In the genomic region with DNA sequence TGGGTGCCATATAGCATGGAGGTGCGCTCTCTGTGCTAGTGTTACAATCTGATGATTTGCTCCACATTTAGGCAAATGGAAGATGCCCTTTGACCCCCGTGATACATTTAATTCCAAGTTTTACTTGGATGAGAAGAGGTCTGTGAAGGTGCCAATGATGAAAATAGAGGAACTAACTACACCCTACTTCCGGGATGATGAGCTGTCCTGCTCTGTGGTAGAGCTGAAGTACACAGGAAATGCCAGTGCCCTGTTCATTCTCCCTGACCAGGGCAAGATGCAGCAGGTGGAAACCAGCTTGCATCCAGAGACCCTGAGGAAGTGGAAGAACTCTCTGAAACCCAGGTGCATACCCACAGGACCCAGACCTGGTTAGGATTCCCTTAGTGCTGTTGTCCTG, we compare ENCODE assay signal across 28 mouse cellular contexts. TPM values are rescaled to one million over a fixed set of nuclear protein-coding genes. Genes with fewer than 3 reads are reported as not detected.
"Had no signal": no experiment of that assay in that cellular context is flagged by ENCODE, and none has a peak within 500 bp of the region (broad histone marks: within the 10 kb centered on the region; RNA-seq: fewer than 3 reads in every experiment).

No protein-coding gene starts in this region.

- H3K9me3 ChIP-seq: kidney, embryonic 15.5 days; limb, embryonic 12.5 days; limb, embryonic 15.5 days had no signal

- H3K27me3 ChIP-seq: kidney, embryonic 15.5 days; limb, embryonic 12.5 days; limb, embryonic 15.5 days had no signal

- H3K36me3 ChIP-seq: kidney, embryonic 15.5 days; limb, embryonic 12.5 days; limb, embryonic 15.5 days had no signal

- H3K4me3 ChIP-seq: kidney, embryonic 15.5 days; limb, embryonic 12.5 days; limb, embryonic 15.5 days had no signal

- ATAC-seq: liver, postnatal 0 days; lung, postnatal 0 days had no signal

- DNase-seq: kidney, adult 11 months; kidney, adult 8-10 months; kidney, postnatal 10 days; kidney, postnatal 36 days; left cerebral cortex, postnatal 4 days; liver, postnatal 0 days; lung, embryonic 14.5 days; midbrain, embryonic 14.5 days; right cerebral cortex, postnatal 14 days; right cerebral cortex, postnatal 4 days; thymus, adult 2 months; thymus, postnatal 14 days; thymus, postnatal 4 days had no signal

RNA-seq across cellular contexts. Expression of gene Serpina3i, which starts 3.5 kb away (rescaled TPM):
- total RNA-seq: left cerebral cortex, postnatal 14 days; left cerebral cortex, postnatal 4 days had no signal
- polyA plus RNA-seq: lung, embryonic 14.5 days; macrophage; midbrain, embryonic 14.5 days; midbrain, postnatal 0 days; stomach, embryonic 14.5 days had no signal

RNA-seq across cellular contexts. Expression of gene Serpina3j, which starts 48.0 kb away (rescaled TPM):
- total RNA-seq: layer of hippocampus, adult 18-20 months; layer of hippocampus, postnatal 14 days; left cerebral cortex, adult 8-10 months; left cerebral cortex, postnatal 14 days; left cerebral cortex, postnatal 4 days; midbrain, postnatal 0 days had no signal
- polyA plus RNA-seq: kidney, embryonic 15.5 days; limb, embryonic 12.5 days; liver, embryonic 11.5 days; liver, embryonic 14.5 days; liver, postnatal 0 days; lung, embryonic 14.5 days; lung, postnatal 0 days; macrophage; midbrain, embryonic 14.5 days; midbrain, postnatal 0 days; neural tube, embryonic 11.5 days; neural tube, embryonic 14.5 days; stomach, embryonic 14.5 days had no signal

RNA-seq across cellular contexts. Expression of gene Serpina3f, which starts 52.0 kb away (rescaled TPM):
- total RNA-seq: layer of hippocampus, adult 18-20 months; layer of hippocampus, postnatal 14 days; left cerebral cortex, adult 8-10 months; left cerebral cortex, postnatal 14 days; left cerebral cortex, postnatal 4 days had no signal
- polyA plus RNA-seq: limb, embryonic 12.5 days; limb, embryonic 15.5 days; neural tube, embryonic 11.5 days; neural tube, embryonic 14.5 days had no signal
